ENCODE assay signal across 14 mouse cellular contexts in genomic region chr2:135035640-135036260, GRCm38 (mm10).
DNase-seq lines count a peak whose midpoint lies in the region; ATAC-seq and TF ChIP-seq lines count a peak whose summit lies in the region.
"Had no signal": no experiment of that assay in that cellular context is flagged by ENCODE, and none has a peak within 500 bp of the region (broad histone marks: within the 10 kb centered on the region; RNA-seq: fewer than 3 reads in every experiment).

No protein-coding gene starts in this region.

- ATAC-seq in liver, postnatal 0 days = peak; percentile 43; the same call in 1 of the 2 replicates
- ATAC-seq: forebrain, embryonic 15.5 days had no signal

- DNase-seq in gastrocnemius, adult 2 months = no peak
- no peak for DNase-seq in gastrocnemius, postnatal 4 days (ENCODE audit: low spot score in 2 of 2)
- peak; percentile 17 for DNase-seq in 3T3-L1 (ENCODE audit: low read depth, low spot score)
- peak; percentile 28 to 29 for DNase-seq in heart, adult 9 months (ENCODE audit: low spot score in 2 of 2)
- DNase-seq in liver, postnatal 0 days = no peak
- no peak for DNase-seq in cerebellum, postnatal 14 days
- DNase-seq in ovary, postnatal 10 days (ENCODE audit: low spot score) = no peak
- no peak for DNase-seq in adrenal gland, postnatal 25 days
- DNase-seq: adrenal gland, adult 8-10 months; cerebellum, adult 8-10 months; retina, postnatal 1 day had no signal

- no peak overlapping the region for H3K4me3 ChIP-seq in gastrocnemius, adult 2 months
- H3K4me3 ChIP-seq in liver, postnatal 0 days (ENCODE audit: low read depth, low read length) = no peak overlapping the region
- H3K4me3 ChIP-seq: forebrain, embryonic 15.5 days; hindbrain, embryonic 13.5 days; liver, embryonic 15.5 days had no signal

- no peaks in the 10 kb centered on the region for H3K27me3 ChIP-seq in liver, postnatal 0 days (ENCODE audit: insufficient read depth, low read length)
- H3K27me3 ChIP-seq: forebrain, embryonic 15.5 days; hindbrain, embryonic 13.5 days; liver, embryonic 15.5 days had no signal

- H3K4me1 ChIP-seq in liver, postnatal 0 days (ENCODE audit: insufficient read depth) = peaks cover 6% of the 10 kb centered on the region; the same call in 1 of the 2 replicates
- H3K4me1 ChIP-seq: forebrain, embryonic 15.5 days; hindbrain, embryonic 13.5 days; liver, embryonic 15.5 days had no signal

- TF ChIP-seq CTCF in gastrocnemius, adult 2 months (IDR thresholded peaks at IDR 0.05) = no peak
- TF ChIP-seq CTCF in liver, postnatal 0 days (IDR thresholded peaks at IDR 0.05; ENCODE audit: low read depth) = no peak

- H3K36me3 ChIP-seq in liver, postnatal 0 days (replicated peaks; ENCODE audit: insufficient read depth, low read length) = no peaks in the 10 kb centered on the region
- H3K36me3 ChIP-seq: forebrain, embryonic 15.5 days; hindbrain, embryonic 13.5 days; liver, embryonic 15.5 days had no signal

- intact Hi-C loops in gastrocnemius, adult 2 months (cut with DNase I) = no loop called here

- TF ChIP-seq EP300 in liver, postnatal 0 days (IDR thresholded peaks at IDR 0.05; ENCODE audit: low read depth) = no peak; the same call in 1 of the 2 replicates

- no peaks in the 10 kb centered on the region for H3K9me3 ChIP-seq in liver, postnatal 0 days (ENCODE audit: low read length)
- H3K9me3 ChIP-seq: forebrain, embryonic 15.5 days; hindbrain, embryonic 13.5 days; liver, embryonic 15.5 days had no signal

- H3K27ac ChIP-seq in gastrocnemius, adult 2 months = peak overlapping the region; percentile 8; the same call in 1 of the 2 replicates
- H3K27ac ChIP-seq in liver, postnatal 0 days (ENCODE audit: low read depth) = no peak overlapping the region
- H3K27ac ChIP-seq: forebrain, embryonic 15.5 days; hindbrain, embryonic 13.5 days; liver, embryonic 15.5 days had no signal

- 13% methylated on average over 4 of the region's 4 CpGs for whole genome bisulfite sequencing in liver, postnatal 0 days (ENCODE audit: insufficient replicate concordance)

- H3K9ac ChIP-seq in liver, postnatal 0 days (replicated peaks) = no peak overlapping the region
- H3K9ac ChIP-seq: forebrain, embryonic 15.5 days; hindbrain, embryonic 13.5 days; liver, embryonic 15.5 days had no signal

- H3K4me2 ChIP-seq in liver, postnatal 0 days (ENCODE audit: low read depth, low read length) = no peak overlapping the region
- H3K4me2 ChIP-seq: forebrain, embryonic 15.5 days; hindbrain, embryonic 13.5 days; liver, embryonic 15.5 days had no signal

Comparison
In these comparisons a context has a peak if more than half of its experiments do, and no peak if none do; other contexts are left out.
1. DNase-seq: peak in 3T3-L1 (single experiment) and heart, adult 9 months (2 of 2); none in gastrocnemius, adult 2 months (single experiment), gastrocnemius, postnatal 4 days (0 of 2), liver, postnatal 0 days (single experiment), cerebellum, postnatal 14 days (0 of 2), ovary, postnatal 10 days (single experiment) and adrenal gland, postnatal 25 days (single experiment).